Mouse (Mus musculus) embryonic facial prominence, embryonic 11.5 days (tissue): ENCODE data around the gene U2af1. TPM values are rescaled to one million over a fixed set of nuclear protein-coding genes. Genes with fewer than 3 reads are reported as not detected.

Experiments
- ATAC-seq: fragments of 200-750 bp; cut with Nextera tagmentation; replicated peaks from 2 replicates; pipeline ENCODE4 v1.8.0; 2017; ENCODE audit warnings: low read depth; ENCODE audit not compliant: insufficient number of reproducible peaks, low FRiP score, low TSS enrichment
- DNase-seq: peaks from one replicate; pipeline ENCODE4 v3.0.0-alpha.2; 2015; ENCODE audit warnings: low spot score
- H3K27ac ChIP-seq: fragments of 300-500 bp; sonication (generic); replicated peaks from 2 replicates; pipeline ENCODE4 v1.5.1; 2014; ENCODE audit warnings: mild to moderate bottlenecking, low read depth, low read length, control low read depth
- H3K27me3 ChIP-seq: fragments of 300-500 bp; sonication (generic); 2 replicates; pipeline ENCODE4 v1.6.1; 2014; ENCODE audit warnings: mild to moderate bottlenecking, low read length, moderate library complexity, mixed read lengths; ENCODE audit not compliant: control insufficient read depth, insufficient read depth
- H3K36me3 ChIP-seq: fragments of 300-500 bp; sonication (generic); replicated peaks from 2 replicates; pipeline ENCODE4 v1.6.1; 2014; ENCODE audit warnings: low read depth, mild to moderate bottlenecking, low read length, moderate library complexity, mixed read lengths; ENCODE audit not compliant: control insufficient read depth, insufficient read depth
- H3K4me1 ChIP-seq: fragments of 300-500 bp; sonication (generic); 2 replicates; pipeline ENCODE4 v1.6.1; 2014; ENCODE audit warnings: low read length, mixed read lengths; ENCODE audit not compliant: control insufficient read depth, insufficient read depth
- H3K4me2 ChIP-seq: fragments of 300-500 bp; sonication (generic); 2 replicates; pipeline ENCODE4 v1.6.1; 2014; ENCODE audit warnings: low read depth, mild to moderate bottlenecking, control low read depth, low read length, moderate library complexity
- H3K4me3 ChIP-seq: fragments of 300-500 bp; sonication (generic); 2 replicates; pipeline ENCODE4 v1.5.1; 2014; ENCODE audit warnings: low read depth, low read length, control low read depth
- H3K9ac ChIP-seq: fragments of 300-500 bp; sonication (generic); replicated peaks from 2 replicates; pipeline ENCODE4 v1.6.1; 2014; ENCODE audit warnings: mild to moderate bottlenecking, control low read depth, low read length
- H3K9me3 ChIP-seq: fragments of 300-500 bp; sonication (generic); replicated peaks from 2 replicates; pipeline ENCODE4 v1.6.1; 2016; ENCODE audit warnings: mild to moderate bottlenecking, low read length, inconsistent platforms, mixed read lengths; ENCODE audit not compliant: control insufficient read depth
- WGBS: fragments of 180-500 bp; shearing (Covaris S2); extraction: QIAGEN DNeasy Blood & Tissue Kit; methylation state at CpG from one replicate; pipeline ENCODE4 v1.1.7; 2014; 5-methylcytosine and 5-hydroxymethylcytosine counted together
- polyA plus RNA-seq: library from polyadenylated mRNA; unstranded; fragments of >200 nt; fragmentation: Nextera tagmentation; extraction: Ambion mirVana; gene quantifications from 2 replicates; pipeline ENCODE4 v1.2.1, GENCODE M21; 2014

Gene U2af1
- polyA plus RNA-seq, 1 experiment from 2014 or later = 225 TPM

GRCm38 (mm10) chr17:31658136-31658467 is 590 bp downstream of the U2af1 start:
- Histone ChIP-seq H3K4me1 (no peaks in the 10 kb centered on the region), H3K27me3 (no peaks in the 10 kb centered on the region), H3K9ac (peak overlapping the region; percentile 98), H3K9me3 (no peaks in the 10 kb centered on the region), H3K4me2 (peak overlapping the region; percentile 47), H3K36me3 (peaks cover 18% of the 10 kb centered on the region), H3K4me3 (peak overlapping the region; percentile 99), H3K27ac (peak overlapping the region; percentile 78)
- DNase-seq (no peak), ATAC-seq (no peak)
- WGBS = under 1% methylated on average over 27 of the region's 27 CpGs

DNA sequence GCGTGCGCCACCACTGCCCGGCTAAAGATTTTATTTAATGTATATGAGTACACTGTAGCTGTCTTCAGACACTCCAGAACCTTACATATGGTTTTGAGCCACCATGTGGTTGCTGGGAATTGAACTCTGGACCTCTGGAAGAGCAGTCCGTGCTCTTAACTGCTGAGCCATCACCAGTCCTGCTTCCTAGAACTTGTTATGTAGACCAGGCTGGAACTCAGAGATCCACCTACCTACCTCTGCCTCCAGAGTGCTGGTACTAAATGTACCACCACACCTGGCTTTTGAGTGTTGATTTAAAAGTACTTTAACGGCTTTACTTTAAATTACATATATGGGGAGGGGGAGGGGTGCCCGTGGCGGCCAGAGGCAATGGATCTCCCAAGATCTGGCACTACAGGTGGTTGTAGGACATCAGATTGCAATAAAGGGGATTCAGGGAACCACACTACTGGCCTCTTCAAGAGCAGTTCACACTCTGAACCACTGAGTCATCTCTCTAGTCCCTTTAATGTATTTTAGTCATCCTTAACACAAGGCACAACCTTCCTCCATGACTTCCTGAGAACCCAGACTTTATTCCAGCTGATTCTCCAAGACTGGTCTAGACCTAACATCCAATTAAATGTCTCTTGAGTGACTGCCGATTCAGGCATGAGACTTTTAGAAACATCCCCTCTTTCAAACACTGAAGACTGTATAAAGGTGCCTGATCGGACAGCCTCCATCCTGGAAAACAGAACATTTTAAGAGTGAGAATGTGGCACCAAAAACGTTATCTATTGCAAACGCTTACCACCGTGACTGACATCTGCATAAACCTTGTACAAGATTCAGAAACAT is 1.3 kb downstream of the U2af1 start:
- peak overlapping the region; percentile 47 for H3K4me2 ChIP-seq
- ATAC-seq = no peak
- H3K4me1 ChIP-seq = no peaks in the 10 kb centered on the region
- WGBS = 56% methylated on average over 12 of the region's 12 CpGs
- H3K36me3 ChIP-seq = peaks cover 19% of the 10 kb centered on the region
- H3K27ac ChIP-seq = no peak overlapping the region
- H3K9ac ChIP-seq = peak overlapping the region; percentile 98
- no peaks in the 10 kb centered on the region for H3K27me3 ChIP-seq
- H3K4me3 ChIP-seq = peak overlapping the region; percentile 99
- no peaks in the 10 kb centered on the region for H3K9me3 ChIP-seq
- no peak for DNase-seq

DNA sequence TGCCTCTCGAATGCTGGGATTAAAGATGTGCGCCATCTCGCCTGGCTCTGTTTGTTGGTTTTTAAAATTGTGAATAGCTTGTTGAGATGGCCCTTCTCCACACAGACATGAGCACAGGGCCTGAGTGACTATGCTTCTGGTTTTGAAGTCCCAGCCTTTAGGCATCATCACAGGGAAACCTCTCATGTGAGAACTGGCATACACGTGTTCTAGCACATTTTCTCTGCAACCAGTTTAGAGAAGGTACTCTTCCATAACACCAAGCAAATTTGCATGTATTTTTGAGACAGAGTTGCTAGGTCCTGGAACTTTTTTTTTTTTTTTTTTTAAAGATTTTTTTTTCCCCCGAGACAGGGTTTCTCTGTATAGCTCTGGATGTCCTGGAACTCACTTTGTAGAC is 2.0 kb downstream of the U2af1 start:
- H3K4me3 ChIP-seq = no peak overlapping the region
- H3K36me3 ChIP-seq = peaks cover 23% of the 10 kb centered on the region
- H3K27me3 ChIP-seq = no peaks in the 10 kb centered on the region
- no peak overlapping the region for H3K4me2 ChIP-seq
- DNase-seq (no peak), ATAC-seq (no peak)
- H3K9ac ChIP-seq = no peak overlapping the region
- H3K27ac ChIP-seq = no peak overlapping the region
- no peaks in the 10 kb centered on the region for H3K9me3 ChIP-seq
- 90% methylated on average over 5 of the region's 5 CpGs for WGBS
- no peaks in the 10 kb centered on the region for H3K4me1 ChIP-seq

DNA sequence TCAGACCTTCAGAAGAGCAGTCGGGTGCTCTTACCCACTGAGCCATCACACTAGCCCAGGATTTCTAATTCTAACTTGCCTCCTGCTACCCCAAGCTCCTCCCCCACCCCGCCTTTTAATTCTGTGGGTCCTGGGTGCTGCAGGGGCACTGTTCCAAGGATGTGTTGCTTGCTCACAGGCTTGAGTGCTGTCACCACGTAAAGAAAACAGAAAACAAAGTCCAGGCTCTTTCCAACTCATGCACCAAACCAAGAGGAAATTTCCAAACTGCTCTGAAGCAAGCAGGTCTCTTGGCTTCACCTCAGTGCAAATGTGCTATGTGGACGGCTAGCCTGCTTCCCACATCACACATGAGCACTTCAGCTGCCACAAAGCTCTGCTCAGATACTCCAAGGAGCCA is 3.3 kb downstream of the U2af1 start:
- Histone ChIP-seq H3K4me3 (no peak overlapping the region), H3K4me1 (no peaks in the 10 kb centered on the region), H3K4me2 (no peak overlapping the region), H3K9me3 (no peaks in the 10 kb centered on the region), H3K9ac (no peak overlapping the region), H3K36me3 (peaks cover 27% of the 10 kb centered on the region), H3K27me3 (no peaks in the 10 kb centered on the region), H3K27ac (no peak overlapping the region)
- 83% methylated on average over 4 of the region's 4 CpGs for WGBS
- DNase-seq (no peak), ATAC-seq (no peak)

DNA sequence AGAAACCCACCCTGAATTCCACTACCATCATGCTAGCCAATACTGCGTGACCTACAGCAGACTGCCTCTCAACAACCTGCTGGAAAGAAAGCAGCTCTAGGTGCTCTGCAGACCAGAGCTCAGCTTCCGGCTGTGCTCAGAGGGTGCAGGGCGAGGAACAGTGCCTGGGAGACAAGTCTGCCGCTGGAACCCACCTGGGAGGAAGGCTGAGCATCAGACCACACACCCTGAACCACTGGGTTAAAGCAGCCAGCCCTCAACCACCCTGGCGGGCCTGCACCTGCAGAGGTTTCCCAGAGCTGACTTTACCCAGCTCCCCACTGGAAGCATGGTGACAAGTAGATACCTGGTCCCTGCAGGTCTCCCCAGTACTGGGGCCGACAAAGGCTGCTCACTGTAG is 5.4 kb downstream of the U2af1 start:
- H3K36me3 ChIP-seq = peaks cover 28% of the 10 kb centered on the region
- no peaks in the 10 kb centered on the region for H3K9me3 ChIP-seq
- ATAC-seq (no peak), DNase-seq (no peak)
- H3K27ac ChIP-seq = no peak overlapping the region
- WGBS = 84% methylated on average over 6 of the region's 6 CpGs
- no peak overlapping the region for H3K9ac ChIP-seq
- no peaks in the 10 kb centered on the region for H3K4me1 ChIP-seq
- no peak overlapping the region for H3K4me3 ChIP-seq
- H3K4me2 ChIP-seq = no peak overlapping the region
- no peaks in the 10 kb centered on the region for H3K27me3 ChIP-seq

DNA sequence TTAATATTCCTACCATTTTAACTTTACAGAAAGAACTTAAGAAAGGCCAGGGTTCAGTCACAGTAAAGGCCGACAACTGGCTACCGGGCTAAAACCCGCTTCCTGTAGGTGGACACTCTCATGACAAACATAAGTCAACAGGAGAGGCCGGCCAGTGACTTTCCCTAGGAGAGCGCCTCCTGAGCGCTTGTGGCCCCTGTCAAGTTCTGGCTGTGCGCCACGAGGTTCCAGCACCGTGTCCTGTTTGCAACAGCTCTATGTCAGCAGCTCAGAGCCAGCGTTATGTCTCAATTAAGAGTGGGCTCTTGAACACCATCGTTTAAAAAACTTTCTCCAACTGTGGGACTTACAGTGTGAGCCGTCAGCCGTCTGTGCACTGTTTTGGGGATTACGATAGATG is 6.5 kb downstream of the U2af1 start:
- Histone ChIP-seq H3K27ac (no peak overlapping the region), H3K9me3 (no peaks in the 10 kb centered on the region), H3K9ac (no peak overlapping the region), H3K4me3 (no peak overlapping the region), H3K36me3 (peaks cover 35% of the 10 kb centered on the region), H3K27me3 (no peaks in the 10 kb centered on the region), H3K4me1 (no peaks in the 10 kb centered on the region), H3K4me2 (no peak overlapping the region)
- DNase-seq (no peak), ATAC-seq (no peak)
- WGBS = 93% methylated on average over 14 of the region's 14 CpGs

DNA sequence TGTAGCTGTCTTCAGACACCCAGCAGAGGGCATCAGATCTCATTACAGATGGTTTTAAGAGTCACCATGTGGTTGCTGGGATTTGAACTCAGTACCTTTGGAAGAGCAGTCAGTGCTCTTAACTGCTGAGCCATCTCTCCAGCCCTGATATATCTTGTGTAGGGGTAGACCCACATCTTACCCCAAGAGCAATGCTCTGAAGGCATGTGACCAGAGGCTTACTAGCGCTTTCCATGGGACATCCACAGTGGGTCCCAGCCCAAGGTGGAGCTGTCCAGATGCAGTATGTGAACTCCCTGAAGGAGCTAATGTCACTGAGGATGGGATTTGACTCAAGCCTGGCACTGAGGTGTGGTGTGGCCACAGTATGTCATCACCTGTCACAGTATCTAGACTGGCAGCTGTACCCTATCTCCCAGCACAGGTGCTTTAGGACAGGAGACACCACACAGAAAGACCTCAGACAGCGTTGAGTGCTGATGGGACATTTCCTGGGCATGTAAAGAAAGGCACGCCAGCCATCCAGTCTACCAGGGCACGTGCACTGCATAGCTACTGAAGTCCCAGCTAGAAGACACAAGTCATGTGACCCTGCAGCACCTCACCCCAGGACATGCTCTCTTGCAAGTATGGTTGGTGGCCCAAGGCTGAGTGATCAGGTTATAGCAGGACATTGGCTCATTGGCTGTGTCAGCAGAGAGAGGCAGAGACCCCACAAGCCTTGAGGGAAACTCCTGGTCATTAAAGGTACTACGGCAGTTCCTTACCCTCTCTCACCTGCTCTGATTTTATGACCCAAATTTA is 12.3 kb downstream of the U2af1 start:
- Histone ChIP-seq H3K27ac (no peak overlapping the region), H3K9me3 (no peaks in the 10 kb centered on the region), H3K27me3 (no peaks in the 10 kb centered on the region), H3K4me3 (no peak overlapping the region), H3K4me2 (no peak overlapping the region), H3K9ac (no peak overlapping the region), H3K4me1 (no peaks in the 10 kb centered on the region), H3K36me3 (peaks cover 16% of the 10 kb centered on the region)
- WGBS = 93% methylated on average over 5 of the region's 5 CpGs
- ATAC-seq (0 out of 2 replicates have a peak, but pooled peaks have one; percentile 42), DNase-seq (no peak)

- Histone ChIP-seq H3K36me3 (peaks cover 12% of the 10 kb centered on the region), H3K9me3 (no peaks in the 10 kb centered on the region), H3K4me1 (no peaks in the 10 kb centered on the region), H3K27ac (no peak overlapping the region), H3K4me3 (no peak overlapping the region), H3K27me3 (peaks cover under 1% of the 10 kb centered on the region; the same call in 1 of the 2 replicates), H3K4me2 (no peak overlapping the region), H3K9ac (no peak overlapping the region)
- DNase-seq (no peak), ATAC-seq (no peak; the same call in 1 of the 2 replicates)
- 78% methylated on average over 4 of the region's 4 CpGs for WGBS
These were observed 15.8 kb downstream of the U2af1 start for GRCm38 (mm10) chr17:31642913-31643312.
